Mouse (Mus musculus) retina, embryonic 14.5 days (tissue): ENCODE data around the gene Col20a1.

Experiments used
- DNase-seq: peaks from one replicate; pipeline ENCODE4 v3.0.0-alpha.2; 2015; ENCODE audit warnings: low spot score

Col20a1 gene

DNA sequence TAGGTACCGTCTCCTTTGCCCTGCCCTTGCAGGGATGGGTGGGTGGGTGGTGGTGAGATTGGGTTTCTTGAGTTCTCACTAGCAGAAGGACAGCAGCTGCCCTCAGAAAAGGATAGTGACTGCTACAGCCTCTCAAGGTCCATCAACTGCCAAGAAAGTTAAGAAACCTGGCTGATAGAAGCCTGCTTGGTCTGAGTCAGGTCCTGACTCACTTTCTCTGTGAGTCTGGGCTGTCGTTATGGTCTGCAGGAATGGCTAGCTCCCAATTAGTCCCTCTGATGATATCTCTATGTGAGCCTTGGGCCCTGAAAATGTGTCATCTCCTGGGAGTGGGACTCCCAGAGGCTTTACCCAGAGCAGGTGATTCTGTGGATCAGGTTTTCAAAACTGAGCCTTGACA is 8.0 kb downstream of the Col20a1 start:
- no peak for DNase-seq

DNA sequence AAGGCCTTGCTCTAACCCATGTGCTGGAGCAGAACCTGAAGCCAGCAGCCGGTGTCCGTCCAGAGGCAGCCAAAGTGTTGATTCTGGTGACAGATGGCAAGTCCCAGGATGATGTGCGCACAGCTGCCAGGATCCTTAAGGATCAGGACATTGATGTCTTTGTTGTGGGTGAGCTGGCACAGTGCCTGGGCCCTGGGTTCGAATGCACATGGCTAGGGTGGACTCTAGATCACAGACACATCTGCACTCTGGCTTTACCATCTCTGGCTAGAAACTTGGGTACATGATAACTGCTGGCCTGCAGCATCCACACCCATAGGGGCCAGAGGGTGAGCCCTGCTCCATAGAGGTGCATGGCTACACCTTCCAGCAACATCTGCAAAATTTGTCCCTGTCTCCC is 9.1 kb downstream of the Col20a1 start:
- DNase-seq = no peak

DNA sequence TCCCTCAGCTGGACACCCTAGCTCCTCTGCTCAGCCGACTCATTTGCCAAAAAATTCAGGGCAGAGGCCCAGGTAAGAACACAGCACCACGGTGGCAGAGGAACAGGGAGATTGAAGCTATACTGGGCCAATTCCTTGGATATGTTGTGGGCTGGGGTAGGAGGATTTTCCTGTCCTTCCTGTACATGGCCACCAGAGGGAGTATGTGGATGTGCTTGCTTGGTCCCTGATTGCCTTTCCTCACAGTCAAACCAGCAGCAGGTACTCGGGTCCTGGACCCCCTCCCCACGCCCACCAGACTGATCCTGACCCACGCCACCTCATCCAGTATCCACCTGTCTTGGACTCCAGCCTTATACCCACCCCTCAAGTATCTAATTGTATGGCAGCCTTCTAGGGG is 10.1 kb downstream of the Col20a1 start:
- DNase-seq = peak; percentile 86

DNA sequence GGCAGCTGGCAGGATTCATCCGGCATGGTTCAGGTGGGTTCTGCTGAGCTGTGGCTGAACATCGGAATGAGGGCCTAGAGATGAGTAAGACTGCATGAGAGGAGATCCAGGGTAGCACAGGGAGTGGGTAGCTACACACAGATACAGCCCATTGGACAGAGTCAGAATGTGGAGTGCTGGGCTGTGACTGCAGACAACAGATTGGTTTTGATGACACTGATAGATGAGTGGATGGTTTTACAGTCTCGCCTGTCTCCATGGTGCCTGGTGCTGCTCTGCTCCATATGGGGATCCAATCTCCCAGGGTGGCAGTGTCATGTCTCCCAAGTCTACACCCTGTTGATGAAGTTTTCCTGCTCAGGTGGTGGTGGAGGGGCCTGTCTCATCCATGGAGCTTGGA is 10.6 kb downstream of the Col20a1 start:
- DNase-seq = no peak

DNA sequence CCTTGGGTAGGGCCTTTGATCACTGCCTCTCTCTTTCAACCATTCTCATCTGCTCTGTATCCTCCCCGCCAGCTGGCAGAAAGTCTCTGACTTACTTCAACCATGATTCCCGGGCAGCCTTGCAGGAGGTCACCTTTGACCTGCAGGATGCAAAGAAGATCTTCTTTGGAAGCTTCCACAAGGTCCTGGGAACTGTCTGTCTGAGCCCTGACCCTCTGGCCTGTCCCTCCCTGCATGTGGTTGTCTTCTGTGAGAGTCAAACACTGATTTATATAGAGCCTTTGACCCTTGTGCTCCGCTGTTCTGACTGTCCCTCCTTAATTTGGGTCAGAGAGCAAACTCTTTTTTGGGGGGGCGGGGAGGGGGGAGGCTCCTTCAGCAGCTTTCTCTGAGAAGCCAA is 20.7 kb downstream of the Col20a1 start:
- no peak for DNase-seq

DNA sequence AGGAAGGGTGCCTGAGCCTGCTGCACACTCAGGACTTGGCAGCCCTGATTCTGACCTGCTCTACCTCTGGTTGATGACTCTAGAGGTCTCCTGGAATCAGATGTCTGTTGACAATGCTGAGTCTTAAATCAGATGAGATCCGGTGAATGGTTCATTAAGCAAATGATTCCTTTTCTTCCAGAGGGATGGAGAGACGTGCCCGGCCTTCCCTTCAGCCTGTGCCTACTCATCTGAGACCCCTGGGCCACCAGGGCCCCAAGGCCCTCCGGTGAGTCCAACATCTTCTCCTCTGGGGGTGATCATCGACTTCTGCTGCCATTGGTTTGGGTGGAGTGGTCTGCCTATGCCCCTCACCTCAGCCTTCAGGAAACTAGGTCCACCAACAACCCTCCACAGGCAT is 22.0 kb downstream of the Col20a1 start:
- DNase-seq = no peak

DNA sequence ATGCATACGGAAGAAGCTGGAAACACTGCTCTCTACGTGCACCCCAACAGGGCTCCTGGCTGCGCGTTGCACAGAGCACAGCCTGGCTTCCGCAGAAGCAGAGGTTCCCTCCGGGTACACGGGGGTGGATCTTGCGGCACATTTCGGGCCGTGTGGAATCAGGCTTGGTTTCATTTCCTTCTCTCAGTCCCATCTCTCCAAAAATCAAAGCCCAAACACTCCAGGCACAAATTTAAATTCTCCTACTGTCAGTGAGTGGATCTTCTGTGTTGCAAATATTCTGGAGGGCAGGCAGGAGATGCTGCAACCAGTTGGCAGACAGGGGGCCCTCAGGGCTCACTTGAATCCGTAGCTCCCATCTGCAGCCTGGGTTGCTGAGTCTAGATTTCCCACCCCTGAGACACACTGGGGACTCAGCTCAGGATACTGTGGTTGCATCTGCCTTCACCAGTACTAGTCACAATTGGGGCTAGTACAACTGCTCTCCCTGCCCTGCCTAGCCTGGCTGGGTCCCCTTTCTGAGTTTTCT is 45.1 kb downstream of the Col20a1 start:
- DNase-seq = no peak

DNA sequence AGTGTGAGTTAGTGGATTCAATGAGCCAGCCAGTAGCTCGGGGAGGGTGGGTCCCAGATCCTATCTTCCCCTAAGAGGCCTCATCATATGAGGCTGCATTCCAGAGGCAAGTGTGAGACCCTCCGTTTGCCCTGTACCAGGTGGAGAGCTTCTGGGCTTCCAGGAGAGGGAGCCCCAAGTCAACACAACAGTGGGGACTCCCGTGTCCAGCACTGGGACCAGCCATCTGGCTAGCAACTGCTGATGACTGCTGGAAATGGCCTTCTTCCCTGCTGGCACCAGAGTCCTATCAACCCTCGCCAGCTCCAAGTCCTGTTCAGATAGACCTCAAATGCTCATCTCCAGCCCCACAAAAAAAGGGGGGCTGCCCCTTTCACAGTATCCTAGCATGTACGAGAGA is 46.1 kb downstream of the Col20a1 start:
- DNase-seq = peak; percentile 70

DNA sequence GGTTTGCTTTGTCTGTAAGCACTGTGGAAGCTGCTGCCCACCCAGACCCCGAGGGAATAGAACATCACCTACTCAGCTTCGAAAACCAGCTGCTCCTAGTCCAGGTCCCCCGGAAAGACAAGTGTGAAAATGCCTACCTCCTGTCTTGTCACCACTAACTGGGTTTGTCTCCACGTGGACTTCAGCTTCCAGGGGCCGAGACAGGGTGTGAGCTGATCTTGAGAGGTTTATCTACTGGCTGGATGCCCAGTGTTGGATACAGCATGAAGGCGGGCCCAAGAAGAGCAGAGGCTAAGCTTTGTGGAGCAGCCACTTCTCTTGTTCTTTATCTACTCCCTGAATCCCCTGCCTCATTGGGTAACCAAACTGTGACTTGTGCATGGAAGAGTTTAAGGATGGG is 47.0 kb downstream of the Col20a1 start:
- DNase-seq = no peak

DNA sequence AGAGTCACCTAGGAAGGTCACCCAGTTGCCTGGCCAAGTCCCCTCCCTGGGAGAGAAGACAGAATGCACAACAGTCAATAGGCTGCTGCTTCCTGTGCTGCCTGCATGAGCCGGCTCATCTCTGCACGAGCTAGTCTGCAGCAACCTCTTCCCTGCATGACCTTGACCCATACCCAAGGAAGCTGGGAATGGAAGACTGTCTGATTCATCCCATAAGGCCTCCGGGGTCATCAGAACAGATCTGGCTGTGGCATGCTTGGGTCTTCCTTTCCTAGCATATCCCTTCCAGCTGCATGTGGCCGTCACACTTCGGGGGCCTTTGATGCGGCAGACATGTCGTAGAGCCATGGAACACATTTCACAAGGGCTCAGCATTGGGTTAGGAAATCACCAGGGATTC is 48.9 kb downstream of the Col20a1 start:
- DNase-seq = no peak

DNA sequence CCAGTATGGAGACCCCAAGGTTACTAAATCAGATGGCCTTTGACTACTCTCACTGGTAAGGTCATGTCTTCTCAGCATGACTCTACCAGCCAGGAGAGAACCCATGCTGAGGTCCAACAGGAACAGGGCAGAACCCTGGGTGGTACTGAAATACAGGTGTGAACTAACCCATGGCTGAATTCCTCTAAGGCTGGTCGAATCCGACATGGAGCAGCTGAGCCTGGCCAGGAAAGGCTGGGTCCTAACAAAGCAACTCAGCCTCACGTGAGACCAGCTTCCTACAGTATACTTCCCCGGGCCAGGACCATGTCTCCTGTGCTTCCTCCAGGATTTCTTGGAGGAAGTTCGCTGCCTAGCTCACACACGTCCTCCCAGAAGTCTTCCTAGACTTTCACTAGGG is 50.2 kb downstream of the Col20a1 start:
- no peak for DNase-seq

DNA sequence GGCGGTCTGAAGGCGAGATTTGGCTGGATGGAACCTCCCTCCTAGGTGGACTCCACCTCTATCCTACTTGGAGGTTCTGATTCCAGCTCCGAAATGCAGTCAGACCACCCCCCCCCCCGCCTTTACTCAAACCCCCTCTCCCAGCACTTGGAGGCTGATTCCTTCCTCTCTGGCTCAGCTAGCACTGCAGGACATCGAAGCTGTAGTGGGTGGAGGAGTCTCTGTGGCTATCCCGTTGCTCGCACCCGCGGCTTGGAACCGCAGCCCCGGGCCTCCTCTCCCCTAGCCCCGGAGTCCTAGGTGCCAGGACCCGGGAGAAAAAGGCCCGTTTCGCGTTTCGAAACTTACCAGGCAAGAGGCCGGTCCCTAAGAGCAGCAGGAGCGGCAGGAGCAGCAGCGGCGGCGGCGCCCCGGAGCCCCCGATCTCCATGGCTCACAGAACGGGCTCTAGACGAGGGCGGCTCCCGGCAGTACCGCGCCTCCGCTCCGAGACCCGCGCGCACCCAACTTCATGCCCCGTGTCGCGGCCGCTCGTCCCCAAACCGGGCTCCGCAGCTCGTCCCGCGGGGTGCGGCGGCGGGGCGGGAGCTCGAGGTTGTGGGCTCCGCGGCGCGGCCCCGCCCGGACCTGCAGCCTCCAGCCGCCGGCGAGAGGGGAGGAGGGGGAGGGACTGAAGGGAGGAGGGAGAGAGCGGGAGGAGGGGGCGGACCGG is 52.5 kb downstream of the Col20a1 start:
- peak; percentile 67 for DNase-seq

DNA sequence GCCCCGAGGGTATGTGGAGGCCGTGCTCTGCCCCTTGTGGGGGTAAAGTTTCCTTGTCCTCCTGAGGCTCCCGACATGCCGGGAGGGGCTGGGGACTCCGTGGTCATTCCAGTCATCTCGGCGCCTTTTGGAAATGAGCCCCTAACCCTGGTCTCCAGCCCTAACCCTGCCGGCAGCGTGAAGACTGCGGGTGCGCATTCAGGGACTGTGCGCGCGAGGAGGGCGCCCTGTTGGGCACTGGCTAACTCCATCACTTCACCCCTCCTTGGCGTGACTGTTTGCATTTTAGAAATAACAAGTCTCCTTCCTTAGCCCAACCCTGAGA is 53.0 kb downstream of the Col20a1 start:
- no peak for DNase-seq

DNA sequence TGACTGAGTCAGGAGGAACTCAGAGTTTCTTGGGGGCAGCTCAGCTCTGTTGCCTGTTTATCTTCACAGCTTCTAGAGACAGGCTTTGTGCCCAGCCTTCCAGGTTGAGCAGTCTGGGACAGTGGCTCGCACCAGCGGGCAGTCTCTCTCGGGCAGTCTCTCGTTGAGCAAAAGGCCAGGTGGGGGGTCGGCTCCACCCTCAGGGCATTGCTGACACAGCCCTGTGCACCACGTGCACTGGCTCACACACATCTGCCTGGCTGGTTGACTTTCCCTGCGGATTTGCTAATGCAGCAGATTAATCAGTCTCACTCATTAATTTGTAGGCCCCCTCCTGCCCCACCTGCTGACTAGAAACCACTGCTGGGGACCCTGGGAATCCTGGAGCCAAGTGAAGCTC is 55.6 kb downstream of the Col20a1 start:
- no peak for DNase-seq

DNA sequence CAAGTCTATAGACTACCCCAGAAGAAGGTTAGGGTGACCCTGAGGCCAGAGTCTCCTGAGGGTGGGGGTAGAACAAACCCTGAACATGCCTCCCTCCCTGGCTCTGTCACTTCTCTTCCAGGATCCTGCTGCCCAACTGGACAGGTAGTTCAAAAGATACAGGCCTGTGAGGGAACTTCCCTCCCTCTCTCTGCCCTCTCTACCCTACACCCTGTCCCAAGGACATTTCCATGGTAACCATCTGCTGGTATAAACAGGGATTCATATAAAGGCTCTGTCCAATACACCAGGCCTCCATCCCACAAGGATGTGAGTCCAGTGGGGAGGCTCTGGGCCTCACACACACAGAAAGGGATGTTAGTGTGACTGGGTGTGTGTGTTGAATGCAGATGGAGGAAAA is 56.0 kb downstream of the Col20a1 start:
- no peak for DNase-seq

DNA sequence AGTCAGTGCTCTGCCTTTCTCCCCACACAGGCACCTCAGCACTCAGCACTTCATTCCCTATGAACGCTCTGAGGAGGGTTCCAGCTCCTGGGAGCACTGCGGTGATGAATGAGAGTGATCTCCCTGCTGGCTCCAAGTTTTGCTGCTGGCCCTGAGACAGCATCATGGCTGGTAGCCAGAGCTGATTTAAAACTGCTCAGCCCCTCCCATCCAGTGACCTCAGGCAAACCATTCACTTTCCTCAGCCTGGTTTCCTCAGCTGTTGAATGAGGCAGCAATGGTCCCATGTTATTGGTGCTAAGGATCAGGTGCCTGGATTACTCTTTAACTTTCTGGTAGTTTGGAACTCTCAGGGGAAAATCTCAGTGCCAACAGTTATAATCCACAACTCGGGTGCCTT is 57.1 kb downstream of the Col20a1 start, which contains the start of gene Chrna4:
TSS of gene Chrna4 (minus strand) at position 110 of the 400 bp plus-strand sequence.
- DNase-seq = no peak

DNA sequence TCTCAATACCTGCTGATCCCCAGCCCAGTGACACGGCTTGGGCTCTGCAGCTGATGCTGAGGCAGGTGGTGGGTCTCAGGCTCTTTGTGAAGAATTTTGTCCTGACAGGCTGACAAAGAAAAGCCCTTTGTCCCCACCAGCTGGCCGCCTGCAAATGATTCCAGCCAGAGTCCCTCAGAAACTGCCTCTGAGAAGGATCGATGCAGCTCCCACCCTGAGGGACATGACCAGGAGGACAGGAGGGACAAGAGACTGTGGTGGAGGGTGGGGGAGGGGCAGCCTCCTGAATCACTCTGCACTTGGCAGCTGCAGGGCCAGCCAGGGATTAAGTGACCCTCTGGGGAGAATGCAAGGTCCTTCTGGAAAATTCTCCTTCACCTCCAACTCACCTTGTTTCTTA is 57.7 kb downstream of the Col20a1 start:
- peak; percentile 77 for DNase-seq

DNA sequence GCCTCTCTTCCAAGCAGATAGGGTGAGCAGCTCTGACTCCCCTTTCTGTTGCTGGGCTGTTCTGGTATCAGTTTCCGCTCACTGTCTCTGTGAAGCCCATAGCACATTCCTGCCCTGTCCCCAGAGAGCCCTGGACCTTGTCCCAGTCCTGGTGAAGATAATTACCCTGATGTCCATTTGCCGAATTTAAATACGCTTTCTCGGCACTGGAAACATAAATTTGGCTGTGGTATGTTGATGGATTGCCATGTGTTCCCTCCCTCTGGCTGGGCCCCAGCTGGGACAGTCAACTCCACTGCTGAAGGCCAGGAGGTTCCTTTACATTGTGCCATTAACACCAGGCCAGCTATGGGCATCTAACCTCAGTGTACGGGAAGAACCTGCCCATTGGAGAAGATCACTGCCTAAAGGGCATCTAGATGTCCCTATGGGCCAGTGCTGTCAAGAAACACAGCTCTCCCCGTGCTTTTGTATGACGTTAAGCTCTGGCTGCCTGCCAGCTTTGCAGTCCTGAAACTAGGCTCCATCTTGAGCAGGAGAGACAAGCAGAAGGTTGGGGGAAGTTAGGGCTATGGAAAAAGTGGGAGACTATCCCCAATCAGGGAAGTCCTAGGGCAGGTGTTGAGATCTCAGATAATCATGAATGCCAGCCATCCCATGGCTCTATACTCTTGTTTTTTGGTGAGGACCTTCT is 62.1 kb downstream of the Col20a1 start:
- no peak for DNase-seq

DNA sequence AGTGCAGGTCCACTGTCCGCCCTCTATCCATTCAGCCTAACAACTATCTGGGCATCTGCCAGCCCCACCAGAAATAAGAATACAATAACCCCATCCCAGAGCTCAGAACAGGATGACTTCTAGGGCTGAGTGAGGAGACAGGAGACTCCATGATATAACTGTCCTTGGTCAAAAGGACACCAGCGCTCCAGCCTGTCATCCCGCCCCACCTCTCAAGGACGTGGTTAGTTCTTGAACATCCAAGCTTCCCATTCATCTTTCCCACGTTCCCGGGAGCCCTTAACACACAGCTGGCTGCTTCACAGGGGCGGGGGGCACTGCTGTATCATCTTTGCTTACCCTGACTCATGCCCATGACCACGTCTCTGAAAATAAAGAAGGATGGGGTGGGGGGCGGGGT is 62.7 kb downstream of the Col20a1 start:
- DNase-seq = no peak

DNA sequence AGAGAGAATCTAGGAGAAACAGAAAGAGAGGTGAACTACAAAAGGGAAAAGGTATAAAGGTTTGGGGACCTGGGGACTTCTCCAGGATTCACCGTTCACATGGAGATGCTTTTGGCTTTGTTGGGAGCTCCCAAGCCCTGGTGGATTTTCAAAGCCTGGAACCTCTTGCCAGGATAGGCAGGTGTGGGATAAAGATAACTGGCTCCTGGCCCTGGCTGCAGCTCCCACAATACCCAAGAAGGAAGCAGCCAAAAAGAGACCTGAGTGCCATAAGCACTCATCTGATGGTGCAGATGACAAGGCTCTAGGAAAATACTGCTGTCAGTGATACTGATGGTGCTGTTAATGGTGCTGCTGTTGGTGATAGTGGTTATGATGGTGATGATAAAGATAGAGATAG is 65.8 kb downstream of the Col20a1 start:
- no peak for DNase-seq

DNA sequence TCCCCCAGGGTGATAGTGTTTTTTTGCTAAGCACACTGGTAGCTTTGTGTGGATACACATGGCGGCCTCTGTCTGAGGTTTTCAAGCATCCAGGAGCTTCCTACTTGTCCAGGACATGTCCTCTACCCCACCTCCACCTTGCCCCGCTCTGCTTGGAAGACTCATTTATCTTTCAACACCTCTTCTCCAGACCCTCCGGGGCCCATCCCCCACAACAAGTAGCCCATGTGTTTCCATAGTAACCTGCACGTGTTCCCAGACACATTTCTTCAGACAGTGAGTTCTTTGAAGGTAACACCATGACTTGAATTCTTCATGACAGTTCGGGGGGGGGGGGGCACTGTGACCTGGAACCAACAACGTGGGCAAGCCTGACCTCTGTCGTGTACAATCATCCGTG is 71.0 kb downstream of the Col20a1 start:
- no peak for DNase-seq

DNA sequence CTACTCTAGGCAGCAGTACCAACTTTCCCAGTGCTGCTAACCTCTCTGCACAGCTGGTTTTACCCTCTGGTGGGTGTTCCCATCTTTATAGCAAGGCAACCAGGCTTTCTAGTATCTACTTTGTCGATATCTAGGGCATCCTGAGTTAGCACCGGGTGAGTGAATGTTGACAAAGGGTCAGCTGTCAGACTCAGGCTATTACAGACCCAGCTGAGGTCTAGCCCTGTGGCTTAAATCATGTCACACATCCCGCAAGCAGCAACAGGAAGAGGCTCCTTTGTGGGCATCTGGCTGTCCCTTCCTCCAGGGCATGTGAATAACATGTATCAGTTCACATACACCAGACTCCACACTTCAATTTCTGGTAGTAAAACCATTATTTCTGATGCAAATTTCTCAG is 71.9 kb downstream of the Col20a1 start:
- DNase-seq = peak; percentile 75

DNA sequence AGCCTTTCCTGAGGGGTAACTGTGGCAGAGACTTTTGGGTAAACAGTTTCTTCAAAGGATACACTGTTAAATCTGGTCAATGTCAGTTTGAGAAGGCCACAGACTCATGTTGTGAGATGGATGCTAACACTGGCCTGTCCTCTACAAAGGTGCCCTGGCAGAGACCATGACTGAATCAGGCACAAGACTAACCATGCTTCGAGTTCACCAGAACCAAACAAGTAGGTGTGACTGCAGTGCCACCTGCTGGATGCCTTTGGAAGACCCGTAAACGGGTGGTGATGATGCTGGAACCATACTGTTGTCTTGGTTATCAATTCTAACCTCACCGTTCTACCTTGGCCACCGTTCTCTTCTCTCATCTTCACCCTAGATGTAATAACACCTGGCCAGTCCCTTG is 73.8 kb downstream of the Col20a1 start:
- peak; percentile 93 for DNase-seq

DNA sequence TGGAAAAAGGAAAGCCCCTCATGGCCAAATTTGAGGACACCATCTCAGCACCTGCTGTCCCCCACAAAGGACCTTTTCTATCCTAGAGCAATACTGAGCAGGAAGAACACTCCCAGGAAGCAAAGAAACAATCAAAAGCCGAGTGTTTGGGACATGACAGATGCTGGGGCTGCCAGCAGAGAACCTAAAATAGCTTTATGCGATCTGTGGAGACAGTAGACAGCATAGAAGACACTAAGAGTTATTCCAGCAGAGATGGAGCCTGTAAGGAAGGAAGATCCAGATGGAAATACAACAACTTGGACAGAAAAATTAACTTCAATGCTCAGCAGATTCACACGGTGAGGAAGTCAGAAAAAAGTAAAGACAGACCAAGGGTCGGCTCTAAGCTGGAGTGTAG is 79.5 kb downstream of the Col20a1 start:
- no peak for DNase-seq
